ENCODE assay signal across 8 mouse cellular contexts in genomic region chr9:109082124-109082800, GRCm38 (mm10). TPM values are rescaled to one million over a fixed set of nuclear protein-coding genes. Genes with fewer than 3 reads are reported as not detected.
DNase-seq lines count a peak whose midpoint lies in the region; ATAC-seq and TF ChIP-seq lines count a peak whose summit lies in the region.

Gene Ccdc51, plus strand, starts transcription at chr9:109082493.
Gene Tma7, minus strand, starts transcription at chr9:109082587.

- H3K4me1 ChIP-seq in hindbrain, postnatal 0 days (ENCODE audit: insufficient read depth, low read length) = peaks cover 15% of the 10 kb centered on the region

- peaks cover 63% of the 10 kb centered on the region for H3K79me2 ChIP-seq in macrophage (ENCODE audit: inconsistent target)

- H3K9me3 ChIP-seq in hindbrain, postnatal 0 days (ENCODE audit: low read length) = no peaks in the 10 kb centered on the region

- DNase-seq in ZHBTc4 (ENCODE audit: low read depth, low spot score) = peak; percentile 97
- DNase-seq in cerebellum, postnatal 36 days = peak; percentile 83
- DNase-seq in gastrocnemius, adult 2 months = peak; percentile 89
- DNase-seq in hindbrain, postnatal 0 days (ENCODE audit: low spot score) = peak; percentile 93
- peak; percentile 84 to 86 for DNase-seq in left cerebral cortex, adult 2 months (ENCODE audit: extremely low spot score in 1 of 2, low spot score in 2 of 2)
- DNase-seq in retina, postnatal 7 days (ENCODE audit: low read depth, low spot score) = peak; percentile 89
- DNase-seq in urinary bladder, adult 2 months (ENCODE audit: low spot score) = peak; percentile 70

- H3K4me3 ChIP-seq in gastrocnemius, adult 2 months = peak within 1 kb of the TSS; percentile 95
- H3K4me3 ChIP-seq in hindbrain, postnatal 0 days (ENCODE audit: low read length) = peak within 1 kb of the TSS; percentile 54
- peak within 1 kb of the TSS; percentile 56 for H3K4me3 ChIP-seq in left cerebral cortex, adult 2 months
- H3K4me3 ChIP-seq in macrophage (ENCODE audit: inconsistent target) = peak within 1 kb of the TSS; percentile 41

- H3K27ac ChIP-seq in gastrocnemius, adult 2 months = peak within 1 kb of the TSS; percentile 90
- peak within 1 kb of the TSS; percentile 75 for H3K27ac ChIP-seq in hindbrain, postnatal 0 days
- peak within 1 kb of the TSS; percentile 88 for H3K27ac ChIP-seq in left cerebral cortex, adult 2 months
- H3K27ac ChIP-seq in macrophage = peak within 1 kb of the TSS; percentile 12

- under 1% methylated on average over 37 of the region's 37 CpGs for WGBS in hindbrain, postnatal 0 days
- WGBS in macrophage (ENCODE audit: missing documents) = 2% methylated on average over 33 of the region's 37 CpGs

- H3K9ac ChIP-seq in hindbrain, postnatal 0 days (replicated peaks; ENCODE audit: low read length) = peak within 1 kb of the TSS; percentile 64

- H3K36me3 ChIP-seq in hindbrain, postnatal 0 days (ENCODE audit: insufficient read depth, low read length) = 0 out of 2 replicates have a peak, but pooled peaks cover 6% of the 10 kb centered on the region
- 0 out of 2 replicates have a peak, but pooled peaks cover 4% of the 10 kb centered on the region for H3K36me3 ChIP-seq in macrophage (ENCODE audit: inconsistent target)

- H3K27me3 ChIP-seq in hindbrain, postnatal 0 days (ENCODE audit: insufficient read depth, low read length) = no peaks in the 10 kb centered on the region

- no peak for TF ChIP-seq CTCF in gastrocnemius, adult 2 months (IDR thresholded peaks at IDR 0.05)
- TF ChIP-seq CTCF in hindbrain, postnatal 0 days (IDR thresholded peaks at IDR 0.05; ENCODE audit: low read depth) = no peak
- TF ChIP-seq CTCF in left cerebral cortex, adult 2 months (IDR thresholded peaks at IDR 0.05) = no peak; the same call in 1 of the 2 replicates

- peak within 1 kb of the TSS; percentile 84 for H3K4me2 ChIP-seq in hindbrain, postnatal 0 days (ENCODE audit: low read depth, low read length)

- peak; percentile 98 for ATAC-seq in hindbrain, postnatal 0 days

- intact Hi-C loops in gastrocnemius, adult 2 months (cut with DNase I) = no loop called here
- intact Hi-C loops in left cerebral cortex, adult 2 months (cut with DNase I) = no loop called here

RNA-seq across cellular contexts. Expression of gene Ccdc51, which starts in this region (rescaled TPM):
- total RNA-seq in gastrocnemius, adult 2 months (2021) = 1 to 10 TPM; 6.5 to 7.9 TPM
- 7.8 and 8.4 TPM in 2 replicates for total RNA-seq in hindbrain, postnatal 0 days (2014; rRNA removed)
- 5.1 and 6.7 TPM in 2 replicates for polyA plus RNA-seq in hindbrain, postnatal 0 days (2015; fragmentation: Nextera tagmentation; extraction: Ambion mirVana)
- 1 to 10 TPM; 8.0 to 8.6 TPM for total RNA-seq in left cerebral cortex, adult 2 months (2021)
- total RNA-seq in macrophage (2018; cell fraction: chromatin; rRNA removed) = 10 to 100 TPM in 4 of 26 experiments, 1 to 10 TPM in 19, under 1 TPM in 3; 0.62 to 14.4 (median 4.9) TPM
- 1 to 10 TPM; 1.1 to 7.7 (median 6.1) TPM for total RNA-seq in macrophage (2018; cell fraction: cytosol; rRNA removed)
- 1 to 10 TPM; 1.2 to 9.9 (median 4.3) TPM for total RNA-seq in macrophage (2018; cell fraction: nucleus; rRNA removed)
- polyA plus RNA-seq in macrophage (2018) = 2.5 to 7.4 TPM (median 5.7 TPM) in 3 replicates
- 10.9 and 14.0 TPM in 2 replicates for polyA plus RNA-seq in urinary bladder, adult 2 months (2012; rRNA removed)

RNA-seq across cellular contexts. Expression of gene Tma7, which starts in this region (rescaled TPM):
- 100 to 1,000 TPM; 316 to 321 TPM for total RNA-seq in gastrocnemius, adult 2 months (2021)
- total RNA-seq in hindbrain, postnatal 0 days (2014; rRNA removed) = 56.2 and 73.8 TPM in 2 replicates
- 764 and 779 TPM in 2 replicates for polyA plus RNA-seq in hindbrain, postnatal 0 days (2015; fragmentation: Nextera tagmentation; extraction: Ambion mirVana)
- total RNA-seq in left cerebral cortex, adult 2 months (2021) = 100 to 1,000 TPM; 312 to 332 TPM
- 10 to 100 TPM in 21 of 26 experiments, 1 to 10 TPM in 5; 4.6 to 65.9 (median 19.8) TPM for total RNA-seq in macrophage (2018; cell fraction: chromatin; rRNA removed)
- total RNA-seq in macrophage (2018; cell fraction: cytosol; rRNA removed) = 100 to 1,000 TPM; 278 to 533 (median 333) TPM
- 100 to 1,000 TPM in 11 of 26 experiments, 10 to 100 TPM in 15; 39.7 to 195 (median 77.8) TPM for total RNA-seq in macrophage (2018; cell fraction: nucleus; rRNA removed)
- 294 to 336 TPM (median 314 TPM) in 3 replicates for polyA plus RNA-seq in macrophage (2018)
- 118 and 126 TPM in 2 replicates for polyA plus RNA-seq in urinary bladder, adult 2 months (2012; rRNA removed)

Comparison
In these comparisons a context has a peak if more than half of its experiments do, and no peak if none do; other contexts are left out.
1. Peak in every context shown above with its lines: DNase-seq, ATAC-seq, H3K4me3 ChIP-seq and H3K27ac ChIP-seq.
2. H3K27ac ChIP-seq: peak in every context shown above with its lines; median percentile 90 in gastrocnemius, adult 2 months; 88 in left cerebral cortex, adult 2 months; 75 in hindbrain, postnatal 0 days; 12 in macrophage.
3. H3K4me3 ChIP-seq: peak in every context shown above with its lines; median percentile 95 in gastrocnemius, adult 2 months; 56 in left cerebral cortex, adult 2 months; 54 in hindbrain, postnatal 0 days; 41 in macrophage.